Mouse (Mus musculus) c-Kit-positive CD71-positive TER-119-negative erythroid progenitor cells, embryonic 14.5 days (primary cell): Measurements from ENCODE around the gene Olfr370.

ENCODE experiments used
- DNase-seq: peaks from one replicate; pipeline ENCODE4 v3.0.0-alpha.2; 2013; ENCODE audit warnings: low read depth

Olfr370 gene

GRCm38 (mm10) chr8:83575561-83576515 lies 40.3 kb downstream of the Olfr370 start:
- no peak for DNase-seq

- no peak for DNase-seq
Measured at GRCm38 (mm10) chr8:83576516-83576895, 40.9 kb downstream of the Olfr370 start.

GRCm38 (mm10) chr8:83576921-83577320 lies 41.3 kb downstream of the Olfr370 start:
- DNase-seq: no peak

GRCm38 (mm10) chr8:83577384-83577791 lies 41.8 kb downstream of the Olfr370 start:
- no peak for DNase-seq

GRCm38 (mm10) chr8:83578131-83579055 lies 42.8 kb downstream of the Olfr370 start:
- DNase-seq: no peak

- DNase-seq: no peak
Measured at GRCm38 (mm10) chr8:83579676-83580075, 44.1 kb downstream of the Olfr370 start.

GRCm38 (mm10) chr8:83580826-83581225 lies 45.2 kb downstream of the Olfr370 start:
- DNase-seq: no peak

- no peak for DNase-seq
Measured at GRCm38 (mm10) chr8:83582226-83582625, 46.6 kb downstream of the Olfr370 start.

- no peak for DNase-seq
Measured at GRCm38 (mm10) chr8:83583236-83583635, 47.7 kb downstream of the Olfr370 start.

- no peak for DNase-seq
Measured at GRCm38 (mm10) chr8:83584771-83585170, 49.2 kb downstream of the Olfr370 start.

- DNase-seq: no peak
Measured at GRCm38 (mm10) chr8:83585333-83585732, 49.8 kb downstream of the Olfr370 start.

GRCm38 (mm10) chr8:83587644-83588043 lies 52.1 kb downstream of the Olfr370 start:
- no peak for DNase-seq

GRCm38 (mm10) chr8:83588886-83589285 lies 53.3 kb downstream of the Olfr370 start:
- no peak for DNase-seq

- no peak for DNase-seq
Measured at GRCm38 (mm10) chr8:83590488-83591023, 55.0 kb downstream of the Olfr370 start.

- no peak for DNase-seq
Measured at GRCm38 (mm10) chr8:83592682-83593081, 57.1 kb downstream of the Olfr370 start.

- DNase-seq: no peak
Measured at GRCm38 (mm10) chr8:83593325-83594166, 58.0 kb downstream of the Olfr370 start.

GRCm38 (mm10) chr8:83594167-83595049 lies 58.8 kb downstream of the Olfr370 start:
- DNase-seq: peak; percentile 97
